Mouse (Mus musculus): Measurements from ENCODE around the gene 4931414P19Rik. TPM values are rescaled to one million over a fixed set of nuclear protein-coding genes. Genes with fewer than 3 reads are reported as not detected.

4931414P19Rik gene
- polyA plus RNA-seq, 1 experiment from 2014 or later: 8.3 TPM

GRCm38 (mm10) chr14:54602613-54603012 lies 3.2 kb downstream of the 4931414P19Rik start:
- WGBS: 35% methylated on average over 4 of the region's 4 CpGs
- Histone ChIP-seq H3K9ac (peak overlapping the region; percentile 84), H3K36me3 (ENCODE audit: poor library complexity, severe bottlenecking) (no peaks in the 10 kb centered on the region), H3K9me3 (replicated peaks) (no peaks in the 10 kb centered on the region), H3K4me1 (peaks cover 21% of the 10 kb centered on the region), H3K4me3 (peak overlapping the region; percentile 61), H3K27me3 (no peaks in the 10 kb centered on the region), H3K27ac (peak overlapping the region; percentile 90), H3K4me2 (peak overlapping the region; percentile 59)
- ATAC-seq: no peak; the same call in 1 of the 2 replicates

GRCm38 (mm10) chr14:54601601-54602000 lies 4.2 kb downstream of the 4931414P19Rik start:
- no peaks in the 10 kb centered on the region for H3K9me3 ChIP-seq (replicated peaks)
- no peaks in the 10 kb centered on the region for H3K27me3 ChIP-seq
- H3K4me3 ChIP-seq: no peak overlapping the region
- no peak overlapping the region for H3K9ac ChIP-seq
- no peak overlapping the region for H3K4me2 ChIP-seq
- ATAC-seq: no peak
- no peaks in the 10 kb centered on the region for H3K36me3 ChIP-seq (ENCODE audit: poor library complexity, severe bottlenecking)
- WGBS: 86% methylated on average over 2 of the region's 2 CpGs
- no peak overlapping the region for H3K27ac ChIP-seq
- H3K4me1 ChIP-seq: peaks cover 21% of the 10 kb centered on the region

- 78% methylated on average over 7 of the region's 7 CpGs for WGBS
These were observed 8.7 kb downstream of the 4931414P19Rik start for GRCm38 (mm10) chr14:54597084-54597483.

GRCm38 (mm10) chr14:54594631-54595414 lies 11.0 kb downstream of the 4931414P19Rik start:
- no peak overlapping the region for H3K27ac ChIP-seq
- no peaks in the 10 kb centered on the region for H3K27me3 ChIP-seq
- 71% methylated on average over 27 of the region's 28 CpGs for WGBS
- 0 out of 2 replicates have a peak, but pooled peaks cover 4% of the 10 kb centered on the region for H3K4me1 ChIP-seq
- peaks cover 17% of the 10 kb centered on the region; the same call in 1 of the 2 replicates for H3K36me3 ChIP-seq (ENCODE audit: poor library complexity, severe bottlenecking)
- H3K9ac ChIP-seq: no peak overlapping the region
- H3K4me3 ChIP-seq: no peak overlapping the region
- ATAC-seq: no peak
- no peak overlapping the region for H3K4me2 ChIP-seq
- no peaks in the 10 kb centered on the region for H3K9me3 ChIP-seq (replicated peaks)

More at GRCm38 (mm10) chr14:54597084-54597483, 8.7 kb downstream of the 4931414P19Rik start:
- no peak overlapping the region for H3K4me2 ChIP-seq
- H3K27ac ChIP-seq: no peak overlapping the region
- H3K27me3 ChIP-seq: no peaks in the 10 kb centered on the region
- peaks cover 17% of the 10 kb centered on the region; the same call in 1 of the 2 replicates for H3K36me3 ChIP-seq (ENCODE audit: poor library complexity, severe bottlenecking)
- H3K9me3 ChIP-seq (replicated peaks): no peaks in the 10 kb centered on the region
- no peak overlapping the region for H3K9ac ChIP-seq
- no peak overlapping the region for H3K4me3 ChIP-seq
- 0 out of 2 replicates have a peak, but pooled peaks cover 4% of the 10 kb centered on the region for H3K4me1 ChIP-seq
- ATAC-seq: no peak

- Histone ChIP-seq H3K36me3 (ENCODE audit: poor library complexity, severe bottlenecking) (peaks cover 17% of the 10 kb centered on the region; the same call in 1 of the 2 replicates), H3K27ac (no peak overlapping the region), H3K4me3 (no peak overlapping the region), H3K4me2 (no peak overlapping the region), H3K4me1 (0 out of 2 replicates have a peak, but pooled peaks cover 4% of the 10 kb centered on the region), H3K9ac (no peak overlapping the region), H3K9me3 (replicated peaks) (no peaks in the 10 kb centered on the region), H3K27me3 (no peaks in the 10 kb centered on the region)
- WGBS: 84% methylated on average over 3 of the region's 3 CpGs
- no peak for ATAC-seq
These were observed 11.7 kb downstream of the 4931414P19Rik start for GRCm38 (mm10) chr14:54594055-54594454.

- H3K4me3 ChIP-seq: no peak overlapping the region
- no peak overlapping the region for H3K4me2 ChIP-seq
- 0 out of 2 replicates have a peak, but pooled peaks cover 4% of the 10 kb centered on the region for H3K4me1 ChIP-seq
- H3K27ac ChIP-seq: peak overlapping the region; percentile 40; the same call in 1 of the 2 replicates
- peak overlapping the region; percentile 26 for H3K9ac ChIP-seq
- no peaks in the 10 kb centered on the region for H3K9me3 ChIP-seq (replicated peaks)
- no peaks in the 10 kb centered on the region for H3K27me3 ChIP-seq
- ATAC-seq: no peak
- peaks cover 17% of the 10 kb centered on the region; the same call in 1 of the 2 replicates for H3K36me3 ChIP-seq (ENCODE audit: poor library complexity, severe bottlenecking)
- WGBS: 75% methylated on average over 10 of the region's 10 CpGs
These were observed 13.4 kb downstream of the 4931414P19Rik start for GRCm38 (mm10) chr14:54592319-54592934.

GRCm38 (mm10) chr14:54591056-54591455 lies 14.7 kb downstream of the 4931414P19Rik start:
- Histone ChIP-seq H3K9ac (no peak overlapping the region), H3K9me3 (replicated peaks) (no peaks in the 10 kb centered on the region), H3K4me3 (no peak overlapping the region), H3K36me3 (ENCODE audit: poor library complexity, severe bottlenecking) (peaks cover 19% of the 10 kb centered on the region; the same call in 1 of the 2 replicates), H3K4me2 (no peak overlapping the region), H3K27me3 (no peaks in the 10 kb centered on the region), H3K27ac (no peak overlapping the region), H3K4me1 (0 out of 2 replicates have a peak, but pooled peaks cover 4% of the 10 kb centered on the region)
- ATAC-seq: no peak
- WGBS: 93% methylated on average over 16 of the region's 16 CpGs

- no peak overlapping the region for H3K4me3 ChIP-seq
- no peak overlapping the region for H3K27ac ChIP-seq
- H3K4me2 ChIP-seq: no peak overlapping the region
- no peaks in the 10 kb centered on the region for H3K9me3 ChIP-seq (replicated peaks)
- no peaks in the 10 kb centered on the region for H3K27me3 ChIP-seq
- ATAC-seq: no peak
- H3K4me1 ChIP-seq: no peaks in the 10 kb centered on the region
- peaks cover 30% of the 10 kb centered on the region for H3K36me3 ChIP-seq (ENCODE audit: poor library complexity, severe bottlenecking)
- WGBS: 40% methylated on average over 7 of the region's 7 CpGs
- no peak overlapping the region for H3K9ac ChIP-seq
These were observed 22.0 kb downstream of the 4931414P19Rik start for GRCm38 (mm10) chr14:54583681-54584338.

- H3K4me1 ChIP-seq: peaks cover 10% of the 10 kb centered on the region
- H3K36me3 ChIP-seq (ENCODE audit: poor library complexity, severe bottlenecking): peaks cover 30% of the 10 kb centered on the region
- no peaks in the 10 kb centered on the region for H3K9me3 ChIP-seq (replicated peaks)
- H3K4me3 ChIP-seq: no peak overlapping the region
- no peaks in the 10 kb centered on the region for H3K27me3 ChIP-seq
- no peak overlapping the region for H3K27ac ChIP-seq
- H3K4me2 ChIP-seq: no peak overlapping the region
- no peak overlapping the region for H3K9ac ChIP-seq
- no peak for ATAC-seq
- WGBS: 95% methylated on average over 9 of the region's 9 CpGs
These were observed 23.3 kb downstream of the 4931414P19Rik start for GRCm38 (mm10) chr14:54582536-54582935.

GRCm38 (mm10) chr14:54579638-54580037 lies 26.2 kb downstream of the 4931414P19Rik start:
- peaks cover 6% of the 10 kb centered on the region for H3K27me3 ChIP-seq
- H3K27ac ChIP-seq: no peak overlapping the region
- WGBS: 91% methylated on average over 7 of the region's 7 CpGs
- H3K4me1 ChIP-seq: peaks cover 36% of the 10 kb centered on the region
- peaks cover 15% of the 10 kb centered on the region for H3K36me3 ChIP-seq (ENCODE audit: poor library complexity, severe bottlenecking)
- 0 out of 2 replicates have a peak overlapping the region, but pooled peaks have one; percentile 5 for H3K9ac ChIP-seq
- H3K9me3 ChIP-seq (replicated peaks): no peaks in the 10 kb centered on the region
- no peak for ATAC-seq
- H3K4me3 ChIP-seq: no peak overlapping the region
- no peak overlapping the region for H3K4me2 ChIP-seq

- H3K9ac ChIP-seq: peak overlapping the region; percentile 91
- H3K27me3 ChIP-seq: peaks cover 10% of the 10 kb centered on the region
- WGBS: 3% methylated on average over 10 of the region's 10 CpGs
- H3K4me2 ChIP-seq: peak overlapping the region; percentile 79
- peak; percentile 25; the same call in 1 of the 2 replicates for ATAC-seq
- H3K27ac ChIP-seq: peak overlapping the region; percentile 78
- H3K4me3 ChIP-seq: peak overlapping the region; percentile 67
- no peaks in the 10 kb centered on the region for H3K9me3 ChIP-seq (replicated peaks)
- H3K4me1 ChIP-seq: peaks cover 52% of the 10 kb centered on the region
- H3K36me3 ChIP-seq (ENCODE audit: poor library complexity, severe bottlenecking): peaks cover 6% of the 10 kb centered on the region
These were observed 27.7 kb downstream of the 4931414P19Rik start for GRCm38 (mm10) chr14:54578063-54578462.
